Mouse (Mus musculus) monocyte, adult 5-6 weeks (primary cell): Measurements from ENCODE around the gene Slc9a8. TPM values are rescaled to one million over a fixed set of nuclear protein-coding genes. Genes with fewer than 3 reads are reported as not detected.

Experiments used
- ATAC-seq: fragments of 153-309, 156-312 bp; replicated peaks from 2 replicates; pipeline ENCODE4 v1.8.0; 2017; ENCODE audit warnings: mild to moderate bottlenecking; ENCODE audit not compliant: low TSS enrichment, insufficient number of reproducible peaks, severe bottlenecking, poor library complexity, low FRiP score
- total RNA-seq: library from RNA; stranded (forward); fragments of 200-1000, 200-491, 200-594 nt; gene quantifications from 3 replicates; pipeline ENCODE4 v1.2.3, GENCODE M21; 2017

Slc9a8 gene
- total RNA-seq, 1 experiment from 2014 or later, result 34.1 TPM

DNA sequence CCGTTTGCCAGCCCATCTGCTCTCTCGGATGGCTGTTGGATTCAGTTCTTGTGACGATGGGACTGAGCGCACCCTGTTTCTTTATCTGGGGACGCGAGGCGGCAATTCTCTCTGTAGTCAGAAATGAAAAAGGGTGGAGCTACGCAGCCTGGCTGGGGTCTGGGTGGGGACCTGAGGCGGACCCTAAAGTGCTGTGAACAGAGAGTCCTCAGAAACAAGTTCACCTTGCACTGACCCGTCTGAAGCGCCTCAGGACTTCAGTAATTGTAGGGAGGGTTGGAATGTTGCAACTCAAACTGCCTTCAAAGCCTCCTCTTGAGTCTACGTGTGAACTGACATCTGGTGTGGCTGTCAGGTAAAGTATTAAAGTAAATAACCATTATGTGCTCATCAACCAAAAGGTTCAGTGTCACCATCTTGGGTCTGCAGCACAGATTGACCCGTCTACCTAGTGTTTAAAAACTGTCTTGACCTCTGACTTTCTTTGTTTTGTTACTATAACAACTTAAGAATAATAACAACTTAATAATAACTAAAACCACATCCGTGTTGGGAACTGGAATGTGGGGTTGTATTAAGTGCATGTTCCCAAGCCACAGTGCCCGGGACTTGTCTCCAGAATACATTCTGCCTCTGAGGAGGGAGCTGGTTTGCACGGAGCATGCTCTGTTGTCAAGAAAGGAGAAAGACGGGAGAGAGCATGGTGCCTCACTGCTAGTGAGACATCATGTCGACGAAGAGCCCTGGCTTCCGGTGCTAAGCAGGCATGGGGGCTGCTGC is 16.2 kb upstream of the Slc9a8 start:
- no peak for ATAC-seq

DNA sequence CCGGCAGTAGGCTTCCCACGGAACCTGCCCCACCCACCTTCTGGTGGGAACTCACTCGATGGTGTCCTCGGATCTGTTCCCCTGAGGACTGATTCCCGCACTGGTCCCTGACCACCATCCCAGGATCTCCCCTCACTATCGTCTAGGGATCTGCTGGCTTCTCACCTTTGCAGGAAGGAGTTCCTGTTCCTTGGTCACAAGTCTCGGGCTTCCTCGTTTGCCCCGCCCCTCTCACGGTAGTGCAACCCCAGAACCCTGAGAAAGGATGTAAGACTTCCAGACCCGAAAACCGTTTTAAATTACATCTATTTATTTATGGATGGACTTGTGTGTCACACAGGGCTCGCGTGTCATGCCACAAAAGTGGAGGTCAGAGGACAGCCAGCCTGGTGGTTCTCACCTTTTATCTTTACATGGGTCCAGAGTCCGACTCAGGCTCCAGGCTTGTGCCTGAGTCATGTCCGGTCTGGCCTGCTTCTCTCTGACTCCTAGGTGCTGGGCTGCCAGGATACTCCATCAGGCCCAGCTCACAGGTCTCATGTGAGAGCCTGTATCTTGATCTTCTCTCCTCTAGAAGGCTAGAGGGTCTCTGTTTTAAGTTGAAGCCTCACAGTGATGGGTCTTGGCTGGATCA is 14.1 kb upstream of the Slc9a8 start:
- no peak; the same call in 1 of the 2 replicates for ATAC-seq

DNA sequence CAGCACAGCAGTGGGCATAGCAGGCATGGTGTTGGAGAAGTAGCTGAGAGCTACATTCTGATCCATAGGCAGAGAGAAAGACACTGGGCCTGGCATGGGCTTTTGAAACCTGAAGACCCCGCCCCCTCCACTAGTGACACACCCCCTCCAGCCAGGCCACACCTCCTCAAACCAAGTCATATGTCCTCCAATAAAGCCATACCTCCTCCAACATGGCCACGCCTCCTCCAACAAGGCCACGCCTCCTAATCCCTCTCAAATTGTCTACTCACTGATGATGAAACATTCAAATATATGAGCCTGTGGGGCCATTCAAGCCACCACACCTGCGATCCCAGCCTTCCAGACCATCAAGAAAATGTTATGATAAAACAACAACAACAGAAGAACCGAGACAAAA is 7.1 kb upstream of the Slc9a8 start:
- ATAC-seq, result no peak

GRCm38 (mm10) chr2:167415970-167416563 is 5.4 kb upstream of the Slc9a8 start:
- ATAC-seq, result no peak

- no peak for ATAC-seq
Observed at GRCm38 (mm10) chr2:167417048-167417447, 4.5 kb upstream of the Slc9a8 start.

GRCm38 (mm10) chr2:167417694-167418093 is 3.8 kb upstream of the Slc9a8 start:
- ATAC-seq, result no peak

DNA sequence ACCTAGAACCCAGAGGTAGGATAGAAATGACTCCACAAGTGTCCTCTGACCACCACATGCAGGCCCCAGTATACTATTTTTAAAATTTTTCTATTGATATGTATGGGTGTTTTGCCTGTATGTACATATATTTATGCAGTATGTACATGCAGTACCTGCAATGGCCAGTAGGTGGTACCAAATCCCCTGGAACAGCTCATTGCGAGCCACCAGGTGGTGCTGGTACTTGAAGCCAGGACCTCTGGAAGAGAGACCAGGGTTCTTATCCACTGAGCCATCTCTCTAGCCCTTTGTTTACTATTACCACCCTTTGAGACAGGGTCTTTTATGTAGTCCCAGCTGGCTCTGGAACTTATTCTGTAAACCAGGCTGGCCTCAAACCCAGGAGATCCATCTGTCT is 2.3 kb upstream of the Slc9a8 start:
- ATAC-seq, result peak; percentile 71

- no peak for ATAC-seq
Observed at GRCm38 (mm10) chr2:167420811-167421241, 686 bp upstream of the Slc9a8 start.

DNA sequence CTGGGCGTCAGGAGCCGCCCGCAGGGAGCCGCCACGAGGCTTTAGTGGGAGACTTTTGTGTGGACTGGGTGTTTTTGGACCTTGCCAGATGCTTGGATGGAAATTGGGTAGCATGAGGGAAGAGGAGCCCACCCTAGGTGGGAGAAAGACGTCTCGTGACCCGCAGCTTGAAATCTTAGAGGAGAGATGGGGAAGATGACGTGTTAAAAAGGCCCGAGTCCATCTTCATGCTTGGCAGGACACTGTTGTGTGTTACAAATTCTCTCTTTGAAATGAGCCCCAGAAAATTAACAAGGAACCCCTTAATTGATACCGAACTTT is 598 bp downstream of the Slc9a8 start:
- no peak for ATAC-seq

GRCm38 (mm10) chr2:167423031-167423611 is 1.6 kb downstream of the Slc9a8 start:
- ATAC-seq, result no peak

GRCm38 (mm10) chr2:167424040-167424439 is 2.5 kb downstream of the Slc9a8 start:
- no peak for ATAC-seq

DNA sequence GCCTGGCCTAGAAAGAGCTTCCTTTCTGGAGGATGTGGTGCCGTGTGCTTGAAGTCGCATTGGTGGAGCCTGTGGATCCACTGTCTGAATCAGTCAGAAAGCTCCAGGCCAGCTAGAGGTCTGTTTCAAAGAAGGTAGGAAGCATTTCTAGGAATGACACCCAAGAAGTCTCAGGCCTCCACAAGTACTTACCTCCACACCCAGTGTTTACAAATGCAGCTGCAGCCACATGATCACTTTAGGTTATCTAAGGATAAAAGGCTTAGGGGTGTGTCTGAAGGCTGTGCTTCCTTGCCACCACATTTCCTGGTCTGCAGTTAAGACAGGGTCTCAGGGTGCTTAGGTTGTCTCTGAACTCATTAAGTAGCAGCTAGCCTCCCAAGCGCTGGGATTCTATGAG is 3.0 kb downstream of the Slc9a8 start:
- no peak for ATAC-seq

- no peak for ATAC-seq
Observed at GRCm38 (mm10) chr2:167425407-167425806, 3.9 kb downstream of the Slc9a8 start.

GRCm38 (mm10) chr2:167429596-167429995 is 8.1 kb downstream of the Slc9a8 start:
- no peak for ATAC-seq

GRCm38 (mm10) chr2:167430737-167431417 is 9.4 kb downstream of the Slc9a8 start:
- ATAC-seq, result no peak

DNA sequence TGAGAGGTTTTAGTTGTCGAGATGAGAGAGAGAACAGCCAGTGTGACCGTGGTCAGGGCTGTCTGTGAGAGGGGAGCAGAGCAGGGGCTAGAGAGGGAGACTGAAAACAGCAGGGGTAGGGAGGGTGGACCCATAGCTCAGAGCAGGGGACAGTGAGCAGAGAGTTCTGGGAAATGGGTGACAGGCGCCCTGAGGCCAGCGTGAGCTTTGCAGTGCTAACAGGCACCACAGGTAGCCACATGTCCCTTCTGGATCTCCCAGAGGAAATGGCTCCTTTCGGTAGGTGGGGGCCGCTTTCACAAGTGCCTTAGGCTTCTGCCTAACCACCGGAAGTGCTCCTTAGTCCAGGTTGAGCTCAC is 9.9 kb downstream of the Slc9a8 start:
- no peak for ATAC-seq

GRCm38 (mm10) chr2:167434570-167434969 is 13.1 kb downstream of the Slc9a8 start:
- ATAC-seq, result no peak

GRCm38 (mm10) chr2:167435631-167436030 is 14.1 kb downstream of the Slc9a8 start:
- ATAC-seq, result no peak

GRCm38 (mm10) chr2:167436371-167436770 is 14.9 kb downstream of the Slc9a8 start:
- ATAC-seq, result no peak
